Mouse (Mus musculus): ENCODE measurements around the gene Olfr812. TPM values are rescaled to one million over a fixed set of nuclear protein-coding genes. Genes with fewer than 3 reads are reported as not detected.
"Not testable (repeated sequence)": the region's sequence is repeated elsewhere in the genome, so short reads cannot be mapped to it uniquely, and the experiment has no call there.

The Olfr812 gene
- total RNA-seq (2021) = not detected

- intact Hi-C loops (cut with DNase I) = no loop called here
- DNase-seq (ENCODE audit: low spot score in 2 of 2) = no peak
Observed at GRCm38 (mm10) chr10:129845994-129846393, at the start of gene Olfr812. TSS of gene Olfr812 (minus strand) at chr10:129846094.

- intact Hi-C loops (cut with DNase I) = no loop called here
- no peak for DNase-seq (ENCODE audit: low spot score in 2 of 2)
Observed at GRCm38 (mm10) chr10:129885934-129886333, 40.0 kb upstream of the Olfr812 start.

GRCm38 (mm10) chr10:129885496-129885895 lies 39.6 kb upstream of the Olfr812 start:
- intact Hi-C loops (cut with DNase I); DNase-seq (ENCODE audit: low spot score in 2 of 2): not testable (repeated sequence)

- intact Hi-C loops (cut with DNase I); DNase-seq (ENCODE audit: low spot score in 2 of 2): not testable (repeated sequence)
Observed at GRCm38 (mm10) chr10:129879751-129880150, 33.9 kb upstream of the Olfr812 start, which contains the start of gene Olfr814. TSS of gene Olfr814 (minus strand) at chr10:129879851.

GRCm38 (mm10) chr10:129855067-129855466 lies 9.2 kb upstream of the Olfr812 start, which contains the start of gene Olfr813:
TSS of gene Olfr813 (plus strand) at chr10:129855367.
- DNase-seq (ENCODE audit: low spot score in 2 of 2) = no peak
- intact Hi-C loops (cut with DNase I) = no loop called here

- intact Hi-C loops (cut with DNase I) = no loop called here
- DNase-seq (ENCODE audit: low spot score in 2 of 2) = no peak
Observed at GRCm38 (mm10) chr10:129847343-129847742, 1.4 kb upstream of the Olfr812 start.

GRCm38 (mm10) chr10:129804296-129804695 lies 41.6 kb downstream of the Olfr812 start, which contains the start of gene Olfr811:
TSS of gene Olfr811 (minus strand) at chr10:129804396.
- intact Hi-C loops (cut with DNase I) = no loop called here
- no peak for DNase-seq (ENCODE audit: low spot score in 2 of 2)

- intact Hi-C loops (cut with DNase I) = no loop called here
Observed at GRCm38 (mm10) chr10:129794817-129795216, 51.1 kb downstream of the Olfr812 start, which contains the start of gene Olfr810. TSS of gene Olfr810 (minus strand) at chr10:129794917.

More at GRCm38 (mm10) chr10:129794817-129795216, 51.1 kb downstream of the Olfr812 start, which contains the start of gene Olfr810:
- no peak for DNase-seq (ENCODE audit: low spot score in 2 of 2)

Other genes with a start within 250 kb of the Olfr812 start
- not detected for gene Olfr796, start 233.5 kb downstream of the Olfr812 start, total RNA-seq (2021)
- not detected for gene Olfr798, start 218.2 kb downstream of the Olfr812 start, total RNA-seq (2021)
- not detected for gene Olfr799, start 208.6 kb downstream of the Olfr812 start, total RNA-seq (2021)
- not detected for gene Olfr800, start 188.4 kb downstream of the Olfr812 start, total RNA-seq (2021)
- gene Olfr801, start 172.2 kb downstream of the Olfr812 start, total RNA-seq (2021) = not detected
- gene Olfr802, start 157.9 kb downstream of the Olfr812 start, total RNA-seq (2021) = under 1 TPM; 0.14 to 0.21 TPM
- gene Olfr803, start 151.8 kb downstream of the Olfr812 start, total RNA-seq (2021) = not detected
- not detected for gene Olfr804, start 142.9 kb downstream of the Olfr812 start, total RNA-seq (2021)
- gene Olfr805, start 116.7 kb downstream of the Olfr812 start, total RNA-seq (2021) = not detected
- not detected for gene Olfr806, start 104.2 kb downstream of the Olfr812 start, total RNA-seq (2021)
- not detected for gene Olfr807, start 88.3 kb downstream of the Olfr812 start, total RNA-seq (2021)
- gene Olfr808, start 80.6 kb downstream of the Olfr812 start, total RNA-seq (2021) = not detected
- not detected for gene Olfr809, start 71.5 kb downstream of the Olfr812 start, total RNA-seq (2021)
- not detected for gene Olfr810, start 51.2 kb downstream of the Olfr812 start, total RNA-seq (2021)
- not detected for gene Olfr811, start 41.7 kb downstream of the Olfr812 start, total RNA-seq (2021)
- not detected for gene Olfr813, start 9.3 kb upstream of the Olfr812 start, total RNA-seq (2021)
- not detected for gene Olfr814, start 33.8 kb upstream of the Olfr812 start, total RNA-seq (2021)
- not detected for gene Olfr815, start 59.8 kb upstream of the Olfr812 start, total RNA-seq (2021)
- not detected for gene Olfr816, start 69.5 kb upstream of the Olfr812 start, total RNA-seq (2021)
- not detected for gene Olfr818, start 103.0 kb upstream of the Olfr812 start, total RNA-seq (2021)
- gene Olfr819, start 121.2 kb upstream of the Olfr812 start, total RNA-seq (2021) = not detected
- gene Olfr247, start 130.0 kb upstream of the Olfr812 start, total RNA-seq (2021) = not detected
- not detected for gene Gm10310, start 139.0 kb upstream of the Olfr812 start, total RNA-seq (2021)
- gene Olfr820, start 166.5 kb upstream of the Olfr812 start, total RNA-seq (2021) = not detected
- gene Olfr821, start 184.3 kb upstream of the Olfr812 start, total RNA-seq (2021) = not detected
- not detected for gene Olfr822, start 225.1 kb upstream of the Olfr812 start, total RNA-seq (2021)